Mouse (Mus musculus): ENCODE measurements around the gene Ndufc2. TPM values are rescaled to one million over a fixed set of nuclear protein-coding genes. Genes with fewer than 3 reads are reported as not detected.

The Ndufc2 gene
- polyA plus RNA-seq, 1 experiment from 2014 or later, result 469 TPM

DNA sequence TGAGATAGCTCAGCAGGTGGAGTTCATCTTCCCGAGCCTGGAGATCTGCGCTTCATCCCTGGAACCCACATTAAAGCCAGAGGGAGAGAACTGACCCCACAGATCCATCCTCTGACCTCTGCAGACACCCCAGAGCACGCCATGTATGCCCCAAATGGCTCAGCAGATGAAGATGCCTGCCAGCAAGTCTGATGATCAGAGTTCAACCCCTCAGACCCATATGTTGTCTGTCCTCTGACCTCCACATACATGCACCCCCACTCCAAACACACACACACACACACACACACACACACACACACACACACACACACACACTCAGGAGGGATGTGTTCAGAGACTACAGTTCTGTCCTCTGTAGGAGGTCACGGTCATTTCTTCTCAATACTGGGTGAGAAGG lies 16.7 kb downstream of the Ndufc2 start:
- H3K9ac ChIP-seq, result no peak overlapping the region
- no peak overlapping the region for H3K4me3 ChIP-seq
- H3K9me3 ChIP-seq, result no peaks in the 10 kb centered on the region
- WGBS, result 87% methylated on average over 4 of the region's 4 CpGs
- ATAC-seq (ENCODE audit: extremely low read depth, insufficient number of reproducible peaks, low FRiP score, low TSS enrichment), result peak; percentile 13; the same call in 1 of the 2 replicates
- no peaks in the 10 kb centered on the region for H3K27me3 ChIP-seq (replicated peaks)
- no peak overlapping the region for H3K27ac ChIP-seq (replicated peaks)
- H3K4me2 ChIP-seq, result no peak overlapping the region
- peaks cover 43% of the 10 kb centered on the region for H3K4me1 ChIP-seq
- peaks cover 6% of the 10 kb centered on the region for H3K36me3 ChIP-seq

- Histone ChIP-seq H3K9ac (0 out of 2 replicates have a peak within 1 kb of the TSS, but pooled peaks have one; percentile 15), H3K9me3 (no peaks in the 10 kb centered on the region), H3K27ac (replicated peaks) (no peak within 1 kb of the TSS; the same call in 1 of the 2 replicates), H3K36me3 (peaks cover 6% of the 10 kb centered on the region), H3K4me2 (peak within 1 kb of the TSS; percentile 49), H3K4me1 (peaks cover 43% of the 10 kb centered on the region), H3K4me3 (no peak within 1 kb of the TSS), H3K27me3 (replicated peaks) (no peaks in the 10 kb centered on the region)
- WGBS, result 61% methylated on average over 25 of the region's 25 CpGs
- no peak for ATAC-seq (ENCODE audit: extremely low read depth, insufficient number of reproducible peaks, low FRiP score, low TSS enrichment)
These were observed 17.3 kb downstream of the Ndufc2 start, which contains the start of gene Thrsp for GRCm38 (mm10) chr7:97416906-97417777. Thrsp (minus strand) TSS chr7:97417730.

DNA sequence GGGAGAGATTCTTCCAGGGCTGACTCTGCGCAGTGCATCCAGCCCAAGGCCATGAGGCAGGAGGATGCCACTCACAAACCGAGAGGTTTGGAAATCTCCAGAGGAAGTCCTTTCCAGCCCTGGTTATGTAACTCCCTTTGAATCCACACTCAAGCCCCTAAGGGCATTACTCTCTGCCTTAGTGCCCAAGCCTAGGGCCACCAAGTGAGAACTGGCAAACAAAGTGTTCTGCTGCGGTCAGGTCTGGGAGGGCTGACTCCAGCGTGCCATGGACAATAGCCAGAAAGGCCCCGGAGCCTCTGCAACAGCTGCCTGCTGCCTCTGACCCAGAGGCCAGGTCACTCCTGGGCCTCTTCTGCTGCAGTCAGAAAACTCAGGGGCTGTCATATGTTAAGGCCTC lies 18.9 kb downstream of the Ndufc2 start:
- peaks cover 42% of the 10 kb centered on the region for H3K4me1 ChIP-seq
- no peak overlapping the region for H3K4me3 ChIP-seq
- no peaks in the 10 kb centered on the region for H3K9me3 ChIP-seq
- H3K9ac ChIP-seq, result no peak overlapping the region
- 68% methylated on average over 5 of the region's 5 CpGs for WGBS
- H3K36me3 ChIP-seq, result no peaks in the 10 kb centered on the region
- H3K27ac ChIP-seq (replicated peaks), result no peak overlapping the region
- no peaks in the 10 kb centered on the region for H3K27me3 ChIP-seq (replicated peaks)
- no peak for ATAC-seq (ENCODE audit: extremely low read depth, insufficient number of reproducible peaks, low FRiP score, low TSS enrichment)
- H3K4me2 ChIP-seq, result no peak overlapping the region

GRCm38 (mm10) chr7:97419163-97419562 lies 19.4 kb downstream of the Ndufc2 start:
- no peaks in the 10 kb centered on the region for H3K27me3 ChIP-seq (replicated peaks)
- WGBS, result 74% methylated on average over 5 of the region's 5 CpGs
- H3K4me1 ChIP-seq, result peaks cover 37% of the 10 kb centered on the region
- H3K36me3 ChIP-seq, result no peaks in the 10 kb centered on the region
- H3K9ac ChIP-seq, result no peak overlapping the region
- no peak overlapping the region for H3K4me2 ChIP-seq
- no peak for ATAC-seq (ENCODE audit: extremely low read depth, insufficient number of reproducible peaks, low FRiP score, low TSS enrichment)
- no peaks in the 10 kb centered on the region for H3K9me3 ChIP-seq
- no peak overlapping the region for H3K27ac ChIP-seq (replicated peaks)
- H3K4me3 ChIP-seq, result no peak overlapping the region

DNA sequence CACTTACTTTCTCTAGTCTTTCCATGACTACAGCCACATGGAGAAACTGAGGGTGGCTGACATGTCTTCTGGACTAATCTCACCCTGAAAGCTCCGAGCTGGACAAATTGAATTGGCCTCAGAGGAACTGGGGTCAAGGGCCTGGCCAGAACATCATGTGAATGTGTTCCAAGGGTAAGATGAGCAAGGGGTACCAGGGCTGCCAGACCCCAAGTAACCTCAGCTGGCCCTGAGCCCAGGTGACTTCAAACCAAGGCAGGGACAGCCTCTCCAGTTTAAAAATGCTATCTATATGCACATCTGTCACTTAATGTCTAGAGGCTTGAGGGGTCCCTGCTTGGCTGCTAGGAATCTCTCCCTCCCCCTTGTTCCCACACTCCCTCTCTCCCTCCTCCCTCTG lies 20.6 kb downstream of the Ndufc2 start:
- no peaks in the 10 kb centered on the region for H3K9me3 ChIP-seq
- peak overlapping the region; percentile 24; the same call in 1 of the 2 replicates for H3K9ac ChIP-seq
- H3K36me3 ChIP-seq, result no peaks in the 10 kb centered on the region
- no peak overlapping the region for H3K4me2 ChIP-seq
- ATAC-seq (ENCODE audit: extremely low read depth, insufficient number of reproducible peaks, low FRiP score, low TSS enrichment), result no peak
- WGBS, result 50% methylated on average over 1 of the region's 1 CpGs
- H3K27ac ChIP-seq (replicated peaks), result no peak overlapping the region
- H3K4me3 ChIP-seq, result no peak overlapping the region
- H3K27me3 ChIP-seq (replicated peaks), result no peaks in the 10 kb centered on the region
- peaks cover 29% of the 10 kb centered on the region for H3K4me1 ChIP-seq

GRCm38 (mm10) chr7:97420958-97421651 lies 21.3 kb downstream of the Ndufc2 start:
- no peak overlapping the region for H3K4me3 ChIP-seq
- peaks cover 27% of the 10 kb centered on the region for H3K4me1 ChIP-seq
- no peak for ATAC-seq (ENCODE audit: extremely low read depth, insufficient number of reproducible peaks, low FRiP score, low TSS enrichment)
- no peaks in the 10 kb centered on the region for H3K36me3 ChIP-seq
- WGBS, result 77% methylated on average over 8 of the region's 8 CpGs
- H3K27me3 ChIP-seq (replicated peaks), result no peaks in the 10 kb centered on the region
- 0 out of 2 replicates have a peak overlapping the region, but pooled peaks have one; percentile 8 for H3K27ac ChIP-seq (replicated peaks)
- no peaks in the 10 kb centered on the region for H3K9me3 ChIP-seq
- H3K9ac ChIP-seq, result peak overlapping the region; percentile 24; the same call in 1 of the 2 replicates
- no peak overlapping the region for H3K4me2 ChIP-seq

DNA sequence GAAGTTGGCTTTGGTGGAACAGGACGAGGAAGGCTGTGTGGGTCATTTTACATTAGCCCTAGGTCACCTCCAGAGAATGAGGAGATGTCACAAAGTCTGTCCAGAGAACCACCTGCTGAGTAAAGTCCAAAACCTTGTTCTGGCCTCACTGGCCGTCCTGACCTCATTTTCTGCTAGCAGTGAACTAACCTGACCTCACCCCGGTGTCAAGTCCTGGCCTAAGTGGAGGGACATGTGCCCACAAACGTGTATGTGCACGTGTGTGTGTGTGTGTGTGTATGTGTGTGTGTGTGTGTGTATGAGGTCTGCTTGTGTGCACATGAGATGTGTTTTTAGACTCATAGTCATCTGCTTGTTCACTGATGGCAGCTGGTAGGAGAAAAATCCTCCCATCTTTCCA lies 24.0 kb downstream of the Ndufc2 start:
- peaks cover 16% of the 10 kb centered on the region for H3K4me1 ChIP-seq
- no peak overlapping the region for H3K4me2 ChIP-seq
- H3K27me3 ChIP-seq (replicated peaks), result no peaks in the 10 kb centered on the region
- H3K4me3 ChIP-seq, result no peak overlapping the region
- no peak overlapping the region for H3K27ac ChIP-seq (replicated peaks)
- no peak overlapping the region for H3K9ac ChIP-seq
- 54% methylated on average over 5 of the region's 5 CpGs for WGBS
- H3K9me3 ChIP-seq, result no peaks in the 10 kb centered on the region
- no peak for ATAC-seq (ENCODE audit: extremely low read depth, insufficient number of reproducible peaks, low FRiP score, low TSS enrichment)
- H3K36me3 ChIP-seq, result no peaks in the 10 kb centered on the region

DNA sequence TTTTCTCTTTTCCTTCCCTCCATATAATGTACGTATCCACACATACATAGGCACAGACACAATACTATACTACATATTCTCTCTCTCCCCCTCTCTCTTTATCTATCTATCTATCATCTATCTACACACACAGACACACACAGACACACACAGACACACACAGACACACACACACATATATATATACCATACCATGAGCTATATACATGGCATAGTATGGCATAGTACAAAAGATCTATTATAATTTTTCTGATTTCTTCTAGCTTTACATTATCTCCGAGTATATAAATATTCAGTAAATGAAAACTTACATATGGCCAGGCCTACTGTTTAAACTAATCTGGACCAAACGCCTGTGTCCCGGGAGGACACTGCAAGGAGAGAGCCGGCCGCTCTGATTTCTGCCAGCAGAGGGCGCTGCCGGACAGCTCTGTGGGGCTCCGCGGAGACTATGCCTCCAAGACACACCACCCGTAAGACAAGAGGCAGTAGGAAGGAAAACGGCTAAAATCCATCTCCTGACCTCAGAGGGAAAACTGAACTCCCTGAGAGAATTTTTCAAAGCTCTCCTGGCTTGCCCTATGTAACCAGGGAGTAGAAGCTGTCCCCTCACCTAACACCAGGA lies 24.9 kb downstream of the Ndufc2 start:
- Histone ChIP-seq H3K9me3 (no peaks in the 10 kb centered on the region), H3K4me1 (peaks cover 12% of the 10 kb centered on the region), H3K4me3 (no peak overlapping the region), H3K27ac (replicated peaks) (no peak overlapping the region), H3K27me3 (replicated peaks) (no peaks in the 10 kb centered on the region), H3K36me3 (no peaks in the 10 kb centered on the region), H3K4me2 (no peak overlapping the region), H3K9ac (peak overlapping the region; percentile 44; the same call in 1 of the 2 replicates)
- ATAC-seq (ENCODE audit: extremely low read depth, insufficient number of reproducible peaks, low FRiP score, low TSS enrichment), result no peak
- WGBS, result 9% methylated on average over 12 of the region's 12 CpGs

- WGBS, result 56% methylated on average over 6 of the region's 6 CpGs
- no peak overlapping the region for H3K4me3 ChIP-seq
- no peaks in the 10 kb centered on the region for H3K36me3 ChIP-seq
- no peak overlapping the region for H3K9ac ChIP-seq
- no peaks in the 10 kb centered on the region for H3K9me3 ChIP-seq
- H3K27ac ChIP-seq (replicated peaks), result no peak overlapping the region
- ATAC-seq (ENCODE audit: extremely low read depth, insufficient number of reproducible peaks, low FRiP score, low TSS enrichment), result no peak
- H3K27me3 ChIP-seq (replicated peaks), result no peaks in the 10 kb centered on the region
- no peak overlapping the region for H3K4me2 ChIP-seq
- peaks cover 10% of the 10 kb centered on the region for H3K4me1 ChIP-seq
These were observed 26.8 kb downstream of the Ndufc2 start for GRCm38 (mm10) chr7:97426566-97426965.

GRCm38 (mm10) chr7:97427296-97427695 lies 27.5 kb downstream of the Ndufc2 start:
- H3K9me3 ChIP-seq, result no peaks in the 10 kb centered on the region
- no peak overlapping the region for H3K27ac ChIP-seq (replicated peaks)
- H3K4me3 ChIP-seq, result no peak overlapping the region
- H3K4me1 ChIP-seq, result peaks cover 10% of the 10 kb centered on the region
- H3K4me2 ChIP-seq, result no peak overlapping the region
- WGBS, result 76% methylated on average over 6 of the region's 6 CpGs
- H3K27me3 ChIP-seq (replicated peaks), result no peaks in the 10 kb centered on the region
- ATAC-seq (ENCODE audit: extremely low read depth, insufficient number of reproducible peaks, low FRiP score, low TSS enrichment), result no peak
- no peak overlapping the region for H3K9ac ChIP-seq
- no peaks in the 10 kb centered on the region for H3K36me3 ChIP-seq

DNA sequence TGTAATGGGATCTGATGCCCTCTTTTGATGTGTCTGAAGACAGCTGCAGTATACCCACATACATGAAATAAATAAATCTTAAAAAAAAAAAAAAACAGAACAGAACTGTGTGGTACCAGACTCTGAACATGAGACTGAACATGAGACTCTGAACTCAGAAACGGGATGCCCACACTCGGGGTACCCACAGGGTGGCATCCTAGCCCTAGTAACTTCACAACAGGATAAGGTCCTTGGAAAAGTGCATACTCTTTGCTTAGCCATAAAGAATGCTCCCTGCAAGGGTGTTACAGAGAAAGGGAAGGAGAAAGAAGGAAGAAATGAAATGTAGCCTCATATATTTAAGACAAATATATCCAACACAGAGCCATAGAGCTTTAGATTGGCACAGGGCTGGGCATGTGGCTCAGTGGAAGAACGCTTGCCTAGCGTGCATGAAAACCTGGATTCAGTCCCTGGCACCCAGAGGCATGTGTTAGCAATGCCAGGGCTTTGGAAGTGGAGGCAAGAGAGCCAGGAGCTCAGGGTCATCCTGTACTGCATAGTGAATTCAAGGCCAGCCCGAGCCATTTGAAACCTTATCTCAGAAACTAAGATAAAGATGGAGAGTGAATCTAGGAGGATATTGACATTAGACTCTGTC lies 28.1 kb downstream of the Ndufc2 start:
- no peak overlapping the region for H3K27ac ChIP-seq (replicated peaks)
- peaks cover 10% of the 10 kb centered on the region for H3K4me1 ChIP-seq
- H3K4me2 ChIP-seq, result no peak overlapping the region
- WGBS, result 68% methylated on average over 5 of the region's 5 CpGs
- H3K9me3 ChIP-seq, result no peaks in the 10 kb centered on the region
- no peak overlapping the region for H3K9ac ChIP-seq
- no peaks in the 10 kb centered on the region for H3K27me3 ChIP-seq (replicated peaks)
- H3K36me3 ChIP-seq, result no peaks in the 10 kb centered on the region
- ATAC-seq (ENCODE audit: extremely low read depth, insufficient number of reproducible peaks, low FRiP score, low TSS enrichment), result no peak
- no peak overlapping the region for H3K4me3 ChIP-seq

Measured in heart, embryonic 13.5 days (tissue).